8 mouse cellular contexts compared by ENCODE assay signal in genomic region chr14:121648581-121649060, GRCm38 (mm10).
DNase-seq lines count a peak whose midpoint lies in the region; ATAC-seq and TF ChIP-seq lines count a peak whose summit lies in the region.

No protein-coding gene starts in this region.

- H3K27me3 ChIP-seq in heart, embryonic 14.5 days (ENCODE audit: control insufficient read depth, insufficient read depth, low read length): no peaks in the 10 kb centered on the region
- no peaks in the 10 kb centered on the region for H3K27me3 ChIP-seq in thymus, adult 2 months (ENCODE audit: control insufficient read depth, insufficient read depth, low read length)

- H3K9me3 ChIP-seq in heart, embryonic 14.5 days (ENCODE audit: control insufficient read depth, low read length): no peaks in the 10 kb centered on the region

- ATAC-seq in heart, embryonic 14.5 days (ENCODE audit: insufficient number of reproducible peaks, insufficient read depth, low FRiP score, low read depth): no peak

- H3K9ac ChIP-seq in heart, embryonic 14.5 days (ENCODE audit: low read length): no peak overlapping the region

- no peak for TF ChIP-seq CTCF in thymus, adult 2 months (IDR thresholded peaks at IDR 0.05; ENCODE audit: borderline replicate concordance, control insufficient read depth, extremely low read depth, insufficient read depth, low read length, poor library complexity)

- 39% methylated on average over 9 of the region's 9 CpGs for WGBS in heart, embryonic 14.5 days
- 61% methylated on average over 9 of the region's 9 CpGs for WGBS in thymus, adult 2 months

- H3K36me3 ChIP-seq in heart, embryonic 14.5 days (ENCODE audit: control insufficient read depth, insufficient read depth, low read length): 0 out of 2 replicates have a peak, but pooled peaks cover 2% of the 10 kb centered on the region
- no peaks in the 10 kb centered on the region for H3K36me3 ChIP-seq in thymus, adult 2 months (ENCODE audit: control insufficient read depth, insufficient read depth, low read length)

- H3K4me3 ChIP-seq in heart, embryonic 14.5 days (ENCODE audit: control insufficient read depth in 1 of 2, insufficient read depth in 1 of 2, low read depth in 1 of 2, low read length in 2 of 2): no peak overlapping the region
- H3K4me3 ChIP-seq in thymus, adult 2 months (ENCODE audit: control insufficient read depth, insufficient read depth, low read length): no peak overlapping the region

- peak; percentile 33 for DNase-seq in gastrocnemius, postnatal 25 days
- DNase-seq in gastrocnemius, adult 8-10 months (ENCODE audit: low spot score in 2 of 2): no peak
- peak; percentile 47 for DNase-seq in kidney, postnatal 10 days
- DNase-seq in mesoderm, embryonic 11.5 days (ENCODE audit: low read depth, low spot score): peak; percentile 31
- DNase-seq in cerebellum, postnatal 25 days: no peak
- no peak for DNase-seq in thymus, adult 2 months
- DNase-seq in cerebellum, adult 8-10 months: no peak

- H3K27ac ChIP-seq in heart, embryonic 14.5 days (replicated peaks in 1 of 2; ENCODE audit: control insufficient read depth in 1 of 2, insufficient read depth in 1 of 2, low read depth in 2 of 2, low read length in 2 of 2): peak overlapping the region; percentile 48 to 59
- no peak overlapping the region for H3K27ac ChIP-seq in thymus, adult 2 months (ENCODE audit: control insufficient read depth, insufficient read depth, low read length)

- peaks cover 17 to 20% of the 10 kb centered on the region in 2 experiments for H3K4me1 ChIP-seq in heart, embryonic 14.5 days (ENCODE audit: control insufficient read depth in 2 of 2, insufficient read depth in 2 of 2, low read length in 2 of 2)
- peaks cover 4% of the 10 kb centered on the region; the same call in 1 of the 2 replicates for H3K4me1 ChIP-seq in thymus, adult 2 months (replicated peaks; ENCODE audit: control insufficient read depth, insufficient read depth, low read length)

- TF ChIP-seq POLR2A in thymus, adult 2 months (IDR thresholded peaks at IDR 0.05; ENCODE audit: control insufficient read depth, extremely low read depth, insufficient read depth, low read length, poor library complexity): no peak

- H3K4me2 ChIP-seq in heart, embryonic 14.5 days (ENCODE audit: low read length): no peak overlapping the region

Comparison
In these comparisons a context has a peak if more than half of its experiments do, and no peak if none do; other contexts are left out.
1. DNase-seq: peak in gastrocnemius, postnatal 25 days (single experiment), kidney, postnatal 10 days (single experiment) and mesoderm, embryonic 11.5 days (single experiment); none in gastrocnemius, adult 8-10 months (0 of 2), cerebellum, postnatal 25 days (0 of 2), thymus, adult 2 months (single experiment) and cerebellum, adult 8-10 months (single experiment).